Mouse (Mus musculus): ENCODE measurements around the gene Ppm1k. TPM values are rescaled to one million over a fixed set of nuclear protein-coding genes. Genes with fewer than 3 reads are reported as not detected.

Ppm1k gene
- 5.3 and 5.4 TPM in 2 replicates for polyA plus RNA-seq (2015; fragmentation: Nextera tagmentation; extraction: Ambion mirVana)

DNA sequence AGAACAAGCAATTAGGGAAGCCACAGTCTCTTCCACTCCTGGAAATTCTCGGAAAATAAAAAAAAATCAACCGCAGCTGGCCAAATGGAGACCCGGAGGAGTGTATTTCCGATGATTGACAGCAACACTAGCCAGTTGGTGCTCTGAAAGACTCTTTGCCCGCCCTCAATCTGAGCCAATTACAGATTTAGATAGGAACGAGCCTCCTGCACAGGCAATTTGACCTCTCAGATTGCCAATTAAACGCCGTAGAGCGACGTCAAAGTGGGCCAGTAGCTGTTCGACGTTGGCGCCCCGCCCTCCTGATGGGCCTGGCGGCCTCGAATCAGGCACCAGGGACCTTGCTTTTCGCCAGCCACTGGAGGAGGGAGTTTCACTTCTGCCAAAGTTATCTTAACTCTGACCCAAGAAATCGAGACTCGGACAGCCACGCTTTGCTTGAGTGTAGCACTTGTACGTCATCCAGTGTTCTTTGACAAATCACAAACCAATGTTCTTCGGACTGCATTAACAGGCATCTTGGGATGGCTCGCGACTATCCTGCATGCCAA, at the start of gene Ppm1k:
Gene Ppm1k (minus strand): TSS at position 83 of the 551 bp plus-strand sequence.
- peak within 1 kb of the TSS; percentile 83 for H3K27ac ChIP-seq (ENCODE audit: low read length)
- H3K9ac ChIP-seq (ENCODE audit: low read length): peak within 1 kb of the TSS; percentile 80
- H3K4me1 ChIP-seq (ENCODE audit: control insufficient read depth, insufficient read depth, low read length): peaks cover 8% of the 10 kb centered on the region
- H3K36me3 ChIP-seq (ENCODE audit: control insufficient read depth, insufficient read depth, low read length): no peaks in the 10 kb centered on the region
- no peaks in the 10 kb centered on the region for H3K9me3 ChIP-seq (replicated peaks; ENCODE audit: control insufficient read depth, low read length)
- H3K27me3 ChIP-seq (ENCODE audit: control insufficient read depth, insufficient read depth, low read length): no peaks in the 10 kb centered on the region
- WGBS: under 1% methylated on average over 24 of the region's 24 CpGs
- ATAC-seq (ENCODE audit: insufficient read depth, low FRiP score): peak; percentile 99
- H3K4me2 ChIP-seq (ENCODE audit: low read depth, low read length): peak within 1 kb of the TSS; percentile 88
- peak within 1 kb of the TSS; percentile 68 for H3K4me3 ChIP-seq (replicated peaks; ENCODE audit: low read length)

DNA sequence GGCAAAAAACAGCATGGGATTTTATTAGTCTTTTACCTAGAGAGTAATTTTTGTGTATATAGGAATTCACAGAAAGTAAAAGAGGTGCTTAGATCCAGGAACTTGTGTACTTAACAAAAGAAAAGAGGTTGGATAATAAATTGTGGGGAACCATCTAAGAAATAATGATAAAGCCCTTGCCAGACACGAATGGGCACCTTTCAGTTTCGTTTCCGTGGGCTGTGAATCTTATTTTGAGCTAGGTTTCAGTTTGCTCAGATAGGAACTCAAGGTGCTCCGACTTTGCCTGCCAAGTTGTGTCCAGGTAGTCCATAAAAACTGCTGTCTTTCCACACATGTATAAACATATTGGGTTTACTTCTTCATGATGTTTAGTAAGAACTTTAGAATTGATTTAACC, 47.1 kb upstream of the Ppm1k start:
- H3K4me1 ChIP-seq (ENCODE audit: control insufficient read depth, insufficient read depth, low read length): no peaks in the 10 kb centered on the region
- H3K9ac ChIP-seq (ENCODE audit: low read length): no peak overlapping the region
- H3K4me3 ChIP-seq (replicated peaks; ENCODE audit: low read length): no peak overlapping the region
- H3K27me3 ChIP-seq (ENCODE audit: control insufficient read depth, insufficient read depth, low read length): no peaks in the 10 kb centered on the region
- no peaks in the 10 kb centered on the region for H3K36me3 ChIP-seq (ENCODE audit: control insufficient read depth, insufficient read depth, low read length)
- WGBS: 66% methylated on average over 4 of the region's 4 CpGs
- H3K27ac ChIP-seq (ENCODE audit: low read length): no peak overlapping the region
- no peak overlapping the region for H3K4me2 ChIP-seq (ENCODE audit: low read depth, low read length)
- ATAC-seq (ENCODE audit: insufficient read depth, low FRiP score): no peak
- H3K9me3 ChIP-seq (replicated peaks; ENCODE audit: control insufficient read depth, low read length): no peaks in the 10 kb centered on the region

DNA sequence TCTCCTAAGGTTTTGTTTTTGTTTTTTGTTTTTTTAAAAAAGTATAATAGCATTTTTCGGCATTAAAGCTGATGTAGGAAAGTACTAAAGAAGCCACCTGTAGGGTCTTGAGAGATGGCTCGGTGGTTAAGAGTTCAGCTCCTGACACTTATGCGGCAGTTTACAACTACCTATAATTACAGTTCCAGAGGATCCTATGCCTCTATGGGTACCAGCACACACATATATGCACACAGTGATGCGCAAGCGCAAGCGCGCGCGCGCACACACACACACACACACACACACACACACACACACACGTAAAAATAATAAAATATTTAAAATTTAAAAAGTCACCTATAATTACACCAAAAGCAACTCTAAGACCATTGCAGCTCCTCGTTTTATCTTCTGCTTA, 46.3 kb upstream of the Ppm1k start:
- 84% methylated on average over 12 of the region's 12 CpGs for WGBS
- Histone ChIP-seq H3K4me2 (ENCODE audit: low read depth, low read length) (peak overlapping the region; percentile 81), H3K9me3 (replicated peaks; ENCODE audit: control insufficient read depth, low read length) (no peaks in the 10 kb centered on the region), H3K27ac (ENCODE audit: low read length) (no peak overlapping the region), H3K4me1 (ENCODE audit: control insufficient read depth, insufficient read depth, low read length) (no peaks in the 10 kb centered on the region), H3K36me3 (ENCODE audit: control insufficient read depth, insufficient read depth, low read length) (no peaks in the 10 kb centered on the region), H3K27me3 (ENCODE audit: control insufficient read depth, insufficient read depth, low read length) (no peaks in the 10 kb centered on the region), H3K4me3 (replicated peaks; ENCODE audit: low read length) (peak overlapping the region; percentile 80), H3K9ac (ENCODE audit: low read length) (peak overlapping the region; percentile 83)
- no peak for ATAC-seq (ENCODE audit: insufficient read depth, low FRiP score)

DNA sequence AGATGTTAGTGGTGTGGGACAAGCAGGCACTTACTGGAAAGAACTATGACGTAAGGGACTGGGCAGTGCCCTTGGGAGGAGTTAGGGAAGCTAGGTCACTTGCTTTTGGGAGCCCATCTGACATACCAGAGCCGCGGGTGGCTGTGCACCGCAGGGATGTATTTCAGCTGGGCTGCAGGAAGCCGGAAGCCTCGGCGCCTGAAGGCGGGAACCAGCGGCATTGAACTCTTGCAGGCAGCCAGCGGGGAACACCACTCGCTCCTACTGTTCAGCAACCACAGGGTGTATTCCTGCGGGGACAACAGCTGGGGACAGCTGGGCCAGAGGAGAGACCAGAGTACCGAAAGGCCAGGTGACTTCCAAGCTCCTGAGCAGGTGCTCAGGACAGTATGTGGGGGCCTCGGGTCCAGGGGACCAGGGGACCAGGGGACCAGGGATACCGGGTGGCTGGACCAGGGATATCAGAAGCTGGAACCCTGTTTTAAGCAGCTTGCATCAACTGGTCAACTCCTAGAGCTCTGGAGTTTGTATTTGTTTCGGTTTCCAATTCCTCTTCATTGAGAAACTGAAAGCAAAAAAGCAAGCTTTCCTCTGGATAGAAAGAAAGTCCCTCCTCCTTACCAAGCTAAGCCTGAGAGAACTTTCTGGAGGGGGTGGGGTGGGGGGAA, 45.7 kb upstream of the Ppm1k start, which contains the start of gene Herc6:
Gene Herc6 (plus strand): TSS at position 120 of the 668 bp plus-strand sequence.
- H3K27me3 ChIP-seq (ENCODE audit: control insufficient read depth, insufficient read depth, low read length): no peaks in the 10 kb centered on the region
- WGBS: 2% methylated on average over 16 of the region's 16 CpGs
- peak; percentile 85 for ATAC-seq (ENCODE audit: insufficient read depth, low FRiP score)
- H3K4me3 ChIP-seq (replicated peaks; ENCODE audit: low read length): peak within 1 kb of the TSS; percentile 80
- H3K27ac ChIP-seq (ENCODE audit: low read length): peak within 1 kb of the TSS; percentile 84
- peak within 1 kb of the TSS; percentile 81 for H3K4me2 ChIP-seq (ENCODE audit: low read depth, low read length)
- peak within 1 kb of the TSS; percentile 83 for H3K9ac ChIP-seq (ENCODE audit: low read length)
- no peaks in the 10 kb centered on the region for H3K9me3 ChIP-seq (replicated peaks; ENCODE audit: control insufficient read depth, low read length)
- H3K4me1 ChIP-seq (ENCODE audit: control insufficient read depth, insufficient read depth, low read length): no peaks in the 10 kb centered on the region
- no peaks in the 10 kb centered on the region for H3K36me3 ChIP-seq (ENCODE audit: control insufficient read depth, insufficient read depth, low read length)

DNA sequence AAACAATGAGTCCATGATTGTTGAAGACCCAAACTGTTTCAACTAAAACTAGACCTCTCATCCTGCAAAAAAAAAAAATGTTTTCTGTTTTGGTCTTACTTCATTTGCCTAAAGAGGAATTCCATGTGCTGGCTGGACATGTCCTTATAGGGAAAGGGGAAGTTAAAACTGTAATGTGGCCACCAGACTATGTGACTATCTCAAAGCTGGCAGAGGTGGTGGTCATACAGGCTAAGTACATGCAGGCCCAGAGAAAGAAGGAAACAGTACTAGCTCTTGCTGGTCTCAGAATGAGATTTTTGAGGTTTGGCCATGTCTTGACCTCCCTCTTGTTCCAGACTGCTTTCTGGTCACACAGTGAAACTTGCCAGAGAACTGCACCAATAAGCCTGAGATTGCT, 36.3 kb upstream of the Ppm1k start:
- Histone ChIP-seq H3K27ac (ENCODE audit: low read length) (no peak overlapping the region), H3K4me1 (ENCODE audit: control insufficient read depth, insufficient read depth, low read length) (no peaks in the 10 kb centered on the region), H3K4me2 (ENCODE audit: low read depth, low read length) (no peak overlapping the region), H3K4me3 (replicated peaks; ENCODE audit: low read length) (no peak overlapping the region), H3K27me3 (ENCODE audit: control insufficient read depth, insufficient read depth, low read length) (no peaks in the 10 kb centered on the region), H3K36me3 (ENCODE audit: control insufficient read depth, insufficient read depth, low read length) (no peaks in the 10 kb centered on the region), H3K9me3 (replicated peaks; ENCODE audit: control insufficient read depth, low read length) (no peaks in the 10 kb centered on the region), H3K9ac (ENCODE audit: low read length) (no peak overlapping the region)
- no peak for ATAC-seq (ENCODE audit: insufficient read depth, low FRiP score)

DNA sequence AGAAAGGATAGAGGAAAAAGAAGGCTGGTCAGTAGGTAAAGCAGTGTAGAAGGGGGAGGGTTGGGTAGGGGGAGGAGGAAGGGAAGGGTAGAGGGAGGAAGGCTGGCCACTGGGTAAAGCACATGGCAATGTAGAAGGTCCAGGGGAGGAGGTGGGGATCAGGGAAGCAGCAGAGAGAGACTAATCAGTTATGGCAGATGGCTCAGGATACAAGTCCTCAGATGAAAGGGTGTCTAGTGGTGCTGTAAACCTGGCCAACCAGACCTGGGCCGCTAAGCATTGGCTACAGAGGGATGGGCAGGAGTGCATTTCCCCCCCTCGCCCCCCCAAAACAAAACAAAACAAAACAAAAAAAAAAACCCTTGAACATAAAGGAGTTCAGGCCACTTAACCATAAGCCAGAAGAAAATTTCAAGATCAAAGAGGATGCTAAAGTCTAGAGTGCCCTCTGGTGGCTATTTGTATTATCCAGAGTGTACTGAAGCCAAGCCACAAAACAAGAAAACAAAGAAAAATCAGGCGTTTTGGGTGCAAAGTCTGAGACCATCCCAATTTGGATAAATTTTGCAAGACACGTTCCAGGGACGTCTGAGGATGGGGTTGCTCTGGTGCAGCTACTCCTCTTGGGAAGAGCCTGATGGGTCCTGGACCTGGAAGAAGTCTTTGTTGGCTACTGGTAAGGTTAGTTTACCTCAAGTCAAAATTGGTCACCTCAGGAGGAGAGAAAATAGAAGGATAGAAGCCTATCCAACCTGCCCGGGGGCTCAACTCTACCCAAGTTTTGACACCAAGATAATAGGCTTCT, 35.1 kb upstream of the Ppm1k start:
- Histone ChIP-seq H3K27ac (ENCODE audit: low read length) (no peak overlapping the region), H3K4me3 (replicated peaks; ENCODE audit: low read length) (no peak overlapping the region), H3K9ac (ENCODE audit: low read length) (no peak overlapping the region), H3K4me1 (ENCODE audit: control insufficient read depth, insufficient read depth, low read length) (no peaks in the 10 kb centered on the region), H3K27me3 (ENCODE audit: control insufficient read depth, insufficient read depth, low read length) (no peaks in the 10 kb centered on the region), H3K9me3 (replicated peaks; ENCODE audit: control insufficient read depth, low read length) (no peaks in the 10 kb centered on the region), H3K4me2 (ENCODE audit: low read depth, low read length) (no peak overlapping the region), H3K36me3 (ENCODE audit: control insufficient read depth, insufficient read depth, low read length) (no peaks in the 10 kb centered on the region)
- ATAC-seq (ENCODE audit: insufficient read depth, low FRiP score): no peak
- 17% methylated on average over 6 of the region's 6 CpGs for WGBS

DNA sequence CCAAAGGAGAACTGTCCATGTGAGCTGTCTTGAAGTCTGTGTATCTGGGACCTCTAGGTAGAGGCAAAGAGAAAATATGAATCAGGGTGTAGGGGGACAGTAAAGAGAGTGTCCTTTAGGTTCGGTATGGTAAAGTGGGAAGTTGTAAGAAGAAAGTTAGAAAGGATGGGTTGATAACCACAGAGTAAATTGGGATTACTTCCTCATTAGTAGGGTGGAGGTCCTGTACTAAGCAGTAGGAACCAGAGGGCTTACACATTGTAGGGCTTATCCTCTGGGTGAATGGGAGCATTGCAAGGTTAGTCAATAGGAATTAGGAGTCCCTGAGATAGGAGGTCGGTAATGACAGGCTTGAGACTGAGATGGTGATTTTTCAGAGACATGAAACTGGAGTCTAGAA, 32.4 kb upstream of the Ppm1k start:
- no peak overlapping the region for H3K27ac ChIP-seq (ENCODE audit: low read length)
- no peaks in the 10 kb centered on the region for H3K27me3 ChIP-seq (ENCODE audit: control insufficient read depth, insufficient read depth, low read length)
- H3K9me3 ChIP-seq (replicated peaks; ENCODE audit: control insufficient read depth, low read length): no peaks in the 10 kb centered on the region
- H3K9ac ChIP-seq (ENCODE audit: low read length): no peak overlapping the region
- no peak overlapping the region for H3K4me3 ChIP-seq (replicated peaks; ENCODE audit: low read length)
- no peak overlapping the region for H3K4me2 ChIP-seq (ENCODE audit: low read depth, low read length)
- H3K4me1 ChIP-seq (ENCODE audit: control insufficient read depth, insufficient read depth, low read length): no peaks in the 10 kb centered on the region
- ATAC-seq (ENCODE audit: insufficient read depth, low FRiP score): no peak
- WGBS: 86% methylated on average over 2 of the region's 2 CpGs
- no peaks in the 10 kb centered on the region for H3K36me3 ChIP-seq (ENCODE audit: control insufficient read depth, insufficient read depth, low read length)

DNA sequence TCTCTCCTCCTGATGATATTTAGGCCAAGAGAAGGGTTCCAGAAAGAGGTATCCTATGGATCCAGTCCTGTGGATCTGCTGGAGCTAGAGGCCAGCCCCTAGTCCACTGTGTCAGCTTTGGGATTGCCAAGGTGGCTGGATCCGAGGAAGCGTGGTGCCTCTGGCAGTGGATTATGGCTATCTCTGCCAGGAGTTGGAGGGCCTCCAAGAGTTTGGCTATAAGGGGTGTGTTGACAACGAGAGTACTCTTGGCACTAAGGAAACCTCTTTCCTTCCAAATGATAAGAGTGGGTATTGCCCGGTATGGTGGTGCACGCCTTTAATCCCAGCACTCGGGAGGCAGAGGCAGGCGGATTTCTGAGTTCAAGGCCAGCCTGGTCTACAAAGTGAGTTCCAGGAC, 30.2 kb upstream of the Ppm1k start:
- Histone ChIP-seq H3K9me3 (replicated peaks; ENCODE audit: control insufficient read depth, low read length) (0 out of 2 replicates have a peak, but pooled peaks cover 3% of the 10 kb centered on the region), H3K36me3 (ENCODE audit: control insufficient read depth, insufficient read depth, low read length) (no peaks in the 10 kb centered on the region), H3K27ac (ENCODE audit: low read length) (no peak overlapping the region), H3K4me2 (ENCODE audit: low read depth, low read length) (no peak overlapping the region), H3K9ac (ENCODE audit: low read length) (no peak overlapping the region), H3K27me3 (ENCODE audit: control insufficient read depth, insufficient read depth, low read length) (no peaks in the 10 kb centered on the region), H3K4me1 (ENCODE audit: control insufficient read depth, insufficient read depth, low read length) (no peaks in the 10 kb centered on the region), H3K4me3 (replicated peaks; ENCODE audit: low read length) (no peak overlapping the region)
- ATAC-seq (ENCODE audit: insufficient read depth, low FRiP score): no peak
- WGBS: 90% methylated on average over 7 of the region's 7 CpGs

DNA sequence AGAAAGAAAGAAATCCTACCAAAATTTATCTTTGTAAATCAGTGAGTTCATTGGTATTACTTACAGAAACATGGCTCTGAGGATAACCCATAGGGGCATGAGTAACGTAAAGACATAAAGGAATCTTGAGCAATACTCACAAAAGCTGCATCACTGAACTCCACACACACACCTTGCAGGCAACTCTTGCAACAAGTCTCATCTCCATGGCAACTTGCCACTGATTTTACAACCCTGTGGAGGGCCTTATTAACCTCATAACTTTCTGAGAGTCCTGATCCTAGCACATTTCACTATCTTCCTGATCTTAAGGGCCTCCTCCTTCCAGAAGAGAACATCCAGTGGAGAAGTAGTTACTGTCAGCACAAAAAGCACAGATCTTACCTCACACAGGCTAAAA, 28.2 kb upstream of the Ppm1k start:
- Histone ChIP-seq H3K4me1 (ENCODE audit: control insufficient read depth, insufficient read depth, low read length) (no peaks in the 10 kb centered on the region), H3K9me3 (replicated peaks; ENCODE audit: control insufficient read depth, low read length) (0 out of 2 replicates have a peak, but pooled peaks cover 3% of the 10 kb centered on the region), H3K27me3 (ENCODE audit: control insufficient read depth, insufficient read depth, low read length) (no peaks in the 10 kb centered on the region), H3K36me3 (ENCODE audit: control insufficient read depth, insufficient read depth, low read length) (no peaks in the 10 kb centered on the region), H3K27ac (ENCODE audit: low read length) (no peak overlapping the region), H3K9ac (ENCODE audit: low read length) (no peak overlapping the region), H3K4me3 (replicated peaks; ENCODE audit: low read length) (no peak overlapping the region), H3K4me2 (ENCODE audit: low read depth, low read length) (no peak overlapping the region)
- no peak for ATAC-seq (ENCODE audit: insufficient read depth, low FRiP score)
- 85% methylated on average over 1 of the region's 1 CpGs for WGBS
